Mouse (Mus musculus) neutrophil, adult 65 days (primary cell): ENCODE measurements around the gene Slc12a5. TPM values are rescaled to one million over a fixed set of nuclear protein-coding genes. Genes with fewer than 3 reads are reported as not detected.

ENCODE experiments used
- total RNA-seq: library from RNA; stranded (reverse); gene quantifications from 2 replicates; pipeline ENCODE4 v1.2.4, GENCODE M21; 2023

Slc12a5 gene
- 6.8 and 7.2 TPM in 2 replicates for total RNA-seq

GRCm38 (mm10) chr2:164960716-164961441, at the start of gene Slc12a5:
Gene Slc12a5 (plus strand): TSS chr2:164960802.

GRCm38 (mm10) chr2:164911086-164912048, 49.2 kb upstream of the Slc12a5 start, which contains the start of gene Zfp335:
Gene Zfp335 (minus strand): TSS chr2:164911757.

GRCm38 (mm10) chr2:164940140-164940830, 20.3 kb upstream of the Slc12a5 start, which contains the start of gene Mmp9:
Gene Mmp9 (plus strand): TSS chr2:164940780.

GRCm38 (mm10) chr2:165034131-165035057, 73.8 kb downstream of the Slc12a5 start, which contains the start of gene Ncoa5:
Gene Ncoa5 (minus strand): TSS chr2:165034867.

Other genes starting within 250 kb of the Slc12a5 start
- gene Spint5, start 245.5 kb upstream of the Slc12a5 start, total RNA-seq, result not detected in 2 replicates
- gene Wfdc3, start 214.9 kb upstream of the Slc12a5 start, total RNA-seq, result not detected in 2 replicates
- 34.5 and 42.9 TPM in 2 replicates for gene Dnttip1, start 214.8 kb upstream of the Slc12a5 start, total RNA-seq
- 84.3 and 94.9 TPM in 2 replicates for gene Ube2c, start 190.9 kb upstream of the Slc12a5 start, total RNA-seq
- gene Tnnc2, start 180.8 kb upstream of the Slc12a5 start, total RNA-seq, result 0.73 TPM in 1 of 2 replicates, not detected in the other
- 2.2 and 2.6 TPM in 2 replicates for gene Snx21, start 175.0 kb upstream of the Slc12a5 start, total RNA-seq
- 44.2 and 45.5 TPM in 2 replicates for gene Acot8, start 155.9 kb upstream of the Slc12a5 start, total RNA-seq
- 1.5 and 1.7 TPM in 2 replicates for gene Zswim3, start 155.7 kb upstream of the Slc12a5 start, total RNA-seq
- 3.1 and 4.0 TPM in 2 replicates for gene Zswim1, start 138.1 kb upstream of the Slc12a5 start, total RNA-seq
- gene Spata25, start 132.3 kb upstream of the Slc12a5 start, total RNA-seq, result not detected in 2 replicates
- 149 and 152 TPM in 2 replicates for gene Ctsa, start 127.9 kb upstream of the Slc12a5 start, total RNA-seq
- gene Neurl2, start 127.3 kb upstream of the Slc12a5 start, total RNA-seq, result 0.66 and 1.6 TPM in 2 replicates
- gene Pltp, start 103.1 kb upstream of the Slc12a5 start, total RNA-seq, result 1.7 and 3.0 TPM in 2 replicates
- 48.8 and 69.6 TPM in 2 replicates for gene Pcif1, start 81.5 kb upstream of the Slc12a5 start, total RNA-seq
- gene Zfp335, start 49.0 kb upstream of the Slc12a5 start, total RNA-seq, result 32.4 and 36.5 TPM in 2 replicates
- 2,237 and 2,648 TPM in 2 replicates for gene Mmp9, start 20.0 kb upstream of the Slc12a5 start, total RNA-seq
- 13.5 TPM in 2 replicates for gene Ncoa5, start 74.1 kb downstream of the Slc12a5 start, total RNA-seq
- 7.7 and 8.0 TPM in 2 replicates for gene Cd40, start 94.8 kb downstream of the Slc12a5 start, total RNA-seq
- gene 1700025C18Rik, start 129.9 kb downstream of the Slc12a5 start, total RNA-seq, result not detected in 2 replicates